Mouse (Mus musculus): ENCODE results near the gene Krt33b. TPM values are rescaled to one million over a fixed set of nuclear protein-coding genes. Genes with fewer than 3 reads are reported as not detected.

Gene Krt33b
- not detected in 2 replicates for polyA plus RNA-seq (2012; rRNA removed)

DNA sequence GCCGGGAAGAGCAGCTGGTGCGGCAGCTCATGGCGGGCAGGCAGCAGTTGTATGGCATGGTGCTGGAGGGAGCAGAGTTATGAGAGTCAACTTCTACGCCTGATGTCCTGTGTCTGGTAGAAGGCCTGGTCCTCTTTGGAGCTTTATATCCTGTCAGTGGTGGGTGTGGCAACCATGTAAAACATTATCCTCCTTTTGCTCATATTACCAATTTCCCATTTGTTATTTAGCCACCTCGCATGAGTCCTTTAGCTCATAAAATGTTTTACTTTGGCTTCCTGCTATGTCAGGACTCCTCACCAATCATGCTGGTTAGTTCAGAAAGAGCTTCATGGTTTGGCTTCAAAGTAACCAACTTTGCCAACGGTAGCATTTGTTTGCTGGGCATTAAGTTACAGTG, at the start of gene Krt33b:
TSS of gene Krt33b (minus strand) at position 101 of the 400 bp plus-strand sequence.

DNA sequence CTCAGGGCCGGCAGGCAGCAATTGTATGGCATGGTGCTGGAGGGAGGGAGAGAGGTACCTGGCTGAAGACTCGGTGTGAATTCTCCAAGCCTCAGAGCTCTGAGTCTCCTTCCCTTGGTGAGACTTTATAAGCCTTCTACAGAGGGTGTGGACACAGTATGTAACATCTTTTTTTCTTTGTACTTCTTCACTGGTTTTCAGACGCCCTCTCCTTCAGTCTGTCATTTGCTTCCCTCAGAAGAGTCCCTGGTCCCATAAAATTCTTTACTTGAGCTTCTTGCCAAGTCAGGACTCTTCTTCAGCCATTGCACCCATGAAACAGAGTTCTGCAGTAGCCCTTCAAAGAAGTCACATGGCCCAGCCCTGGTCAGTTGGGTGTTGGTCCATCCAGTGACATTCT, 20.8 kb upstream of the Krt33b start, which contains the start of gene Krt31:
TSS of gene Krt31 (minus strand) at position 101 of the 400 bp plus-strand sequence.

DNA sequence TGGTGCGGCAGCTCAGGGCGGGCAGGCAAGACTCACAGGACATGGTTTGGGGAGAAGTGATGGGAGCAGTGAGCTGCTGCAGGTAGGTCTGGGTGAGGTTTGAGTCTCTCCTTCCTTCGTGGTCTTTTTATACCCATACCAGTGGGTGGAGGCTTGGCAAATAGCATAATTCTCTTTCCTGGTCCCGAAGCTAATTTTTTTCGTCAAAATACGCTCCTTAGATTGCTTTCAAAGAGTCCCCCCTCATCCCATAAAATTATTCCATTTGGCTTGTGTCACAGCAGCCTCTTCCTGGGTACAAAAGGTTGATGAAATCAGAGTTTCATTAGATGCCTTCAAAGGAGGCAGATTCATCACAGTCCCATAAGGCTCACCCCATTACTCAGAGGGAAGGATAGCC, 11.8 kb upstream of the Krt33b start, which contains the start of gene Krt34:
TSS of gene Krt34 (minus strand) at position 101 of the 400 bp plus-strand sequence.

DNA sequence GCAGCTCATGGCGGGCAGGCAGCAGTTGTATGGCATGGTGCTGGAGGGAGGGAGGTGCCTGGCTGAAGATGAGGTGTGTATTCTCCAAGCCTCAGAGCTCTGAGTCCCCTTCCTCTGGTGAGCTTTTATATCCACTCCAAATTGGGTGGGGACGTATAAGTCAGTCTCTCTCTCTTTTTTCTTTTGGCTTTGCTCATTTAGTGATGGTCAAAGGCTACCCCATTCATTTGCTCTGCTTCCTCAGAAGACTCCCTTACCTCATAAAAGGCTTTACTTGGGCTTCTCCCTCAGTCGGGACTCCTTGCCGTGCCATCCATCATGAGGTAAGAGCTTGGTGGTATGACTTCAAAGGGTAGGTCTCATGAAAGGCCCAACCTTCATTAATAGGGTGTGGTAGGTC, 13.6 kb downstream of the Krt33b start, which contains the start of gene Krt33a:
TSS of gene Krt33a (minus strand) at position 101 of the 400 bp plus-strand sequence.

DNA sequence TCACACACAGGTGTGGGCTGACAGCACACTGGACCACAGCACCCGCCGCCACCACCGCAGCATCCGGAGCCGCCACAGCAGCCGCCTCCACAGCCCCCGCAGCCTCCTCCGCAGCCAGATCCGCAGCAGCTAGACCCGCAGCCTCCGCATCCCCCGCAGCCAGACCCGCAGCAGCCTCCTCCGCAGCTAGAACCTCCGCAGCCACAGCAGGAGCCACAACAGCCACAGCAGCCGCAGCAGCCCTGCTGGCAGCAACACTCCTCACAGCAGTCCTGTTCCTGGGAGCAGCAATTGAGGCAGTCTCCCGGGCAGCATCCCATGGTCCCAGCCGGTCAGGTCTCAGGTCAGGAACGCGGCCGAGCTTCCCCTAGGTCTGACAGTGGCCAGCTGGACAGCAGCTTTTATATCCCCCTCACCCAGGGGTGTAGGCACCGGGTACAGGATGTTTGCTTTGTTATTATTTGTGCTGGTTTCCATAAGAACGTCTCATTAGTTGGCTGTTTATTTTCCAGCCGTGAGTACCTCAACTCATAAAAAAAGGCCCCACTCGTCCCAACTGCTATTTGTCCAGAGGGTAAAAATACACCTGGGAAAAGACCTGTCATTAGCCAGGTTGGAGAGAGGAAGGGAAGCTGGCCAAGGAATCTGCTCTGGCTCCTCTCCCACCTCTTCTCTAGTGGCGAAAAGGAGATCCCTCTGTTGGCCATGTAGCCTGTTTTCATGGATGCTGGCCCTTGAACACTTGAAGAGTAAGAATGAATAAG, 35.9 kb downstream of the Krt33b start, which contains the start of gene Krtap17-1:
TSS of gene Krtap17-1 (minus strand) at position 375 of the 764 bp plus-strand sequence.

DNA sequence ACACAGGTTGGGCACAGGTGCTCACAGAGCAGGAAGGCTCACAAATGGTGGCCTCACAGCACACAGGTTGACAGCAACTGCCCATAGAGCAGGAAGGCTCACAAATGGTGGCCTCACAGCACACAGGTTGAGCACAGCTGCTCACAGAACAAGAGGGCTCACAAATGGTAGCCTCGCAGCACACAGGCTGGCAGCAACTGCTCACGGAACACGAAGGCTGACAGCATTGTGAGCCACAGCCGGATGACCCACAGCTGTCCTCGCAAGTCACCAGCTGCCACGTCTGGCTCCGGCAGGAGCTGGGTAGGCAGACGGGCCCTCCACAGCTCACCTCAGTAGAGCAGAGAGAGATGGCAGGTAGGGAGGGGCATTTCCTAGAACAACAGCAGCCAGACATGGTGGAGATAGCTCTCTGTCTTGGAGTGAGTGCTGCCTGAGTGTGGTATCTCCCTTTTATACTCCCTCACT, 43.5 kb downstream of the Krt33b start, which contains the start of gene Krtap16-1:
TSS of gene Krtap16-1 (minus strand) at position 418 of the 468 bp plus-strand sequence.

DNA sequence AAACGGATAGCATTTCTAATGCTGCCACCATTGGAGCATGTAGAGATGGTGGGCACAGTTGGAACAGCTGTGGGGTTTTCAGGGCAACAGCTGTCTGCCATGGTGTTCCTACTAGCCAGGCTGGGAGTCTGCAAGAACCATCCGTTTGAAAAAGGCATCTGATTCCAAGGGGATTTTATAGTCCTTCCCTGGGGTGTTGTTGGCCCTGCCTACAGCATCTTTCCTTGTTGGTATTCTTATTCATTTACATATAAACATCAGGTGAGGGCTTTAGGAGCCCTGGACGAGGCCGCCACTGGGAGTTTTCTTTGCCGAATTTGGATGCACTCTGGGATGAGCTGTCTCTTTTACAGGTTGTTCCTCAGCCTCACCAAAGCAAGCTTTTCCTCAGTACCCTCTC, 50.7 kb downstream of the Krt33b start, which contains the start of gene Krtap29-1:
TSS of gene Krtap29-1 (minus strand) at position 101 of the 400 bp plus-strand sequence.

Other genes starting within 250 kb of the Krt33b start
- gene Krtap4-8, start 249.2 kb downstream of the Krt33b start, polyA plus RNA-seq (2012; rRNA removed) = not detected in 2 replicates
- gene Krtap4-9, start 244.7 kb downstream of the Krt33b start, polyA plus RNA-seq (2012; rRNA removed) = not detected in 2 replicates
- not detected in 2 replicates for gene Gm11596, start 236.4 kb downstream of the Krt33b start, polyA plus RNA-seq (2012; rRNA removed)
- 0.33 TPM in 1 of 2 replicates, not detected in the other for gene Gm11569, start 230.9 kb downstream of the Krt33b start, polyA plus RNA-seq (2012; rRNA removed)
- not detected in 2 replicates for gene Gm11554, start 225.4 kb downstream of the Krt33b start, polyA plus RNA-seq (2012; rRNA removed)
- gene Krtap4-13, start 220.0 kb downstream of the Krt33b start, polyA plus RNA-seq (2012; rRNA removed) = not detected in 2 replicates
- gene Gm11564, start 214.2 kb downstream of the Krt33b start, polyA plus RNA-seq (2012; rRNA removed) = not detected in 2 replicates
- gene 2300003K06Rik, start 191.8 kb downstream of the Krt33b start, polyA plus RNA-seq (2012; rRNA removed) = not detected in 2 replicates
- 0.13 TPM in 1 of 2 replicates, not detected in the other for gene Krtap4-16, start 178.3 kb downstream of the Krt33b start, polyA plus RNA-seq (2012; rRNA removed)
- gene Gm11568, start 172.0 kb downstream of the Krt33b start, polyA plus RNA-seq (2012; rRNA removed) = not detected in 2 replicates
- gene Gm11559, start 165.4 kb downstream of the Krt33b start, polyA plus RNA-seq (2012; rRNA removed) = not detected in 2 replicates
- gene Krtap9-1, start 156.5 kb downstream of the Krt33b start, polyA plus RNA-seq (2012; rRNA removed) = not detected in 2 replicates
- not detected in 2 replicates for gene Gm11567, start 150.7 kb downstream of the Krt33b start, polyA plus RNA-seq (2012; rRNA removed)
- gene Krtap31-1, start 121.9 kb downstream of the Krt33b start, polyA plus RNA-seq (2012; rRNA removed) = not detected in 2 replicates
- not detected in 2 replicates for gene Gm11565, start 115.1 kb downstream of the Krt33b start, polyA plus RNA-seq (2012; rRNA removed)
- not detected in 2 replicates for gene Krtap31-2, start 93.6 kb downstream of the Krt33b start, polyA plus RNA-seq (2012; rRNA removed)
- gene Krtap9-5, start 81.4 kb downstream of the Krt33b start, polyA plus RNA-seq (2012; rRNA removed) = not detected in 2 replicates
- gene Krtap29-1, start 50.8 kb downstream of the Krt33b start, polyA plus RNA-seq (2012; rRNA removed) = not detected in 2 replicates
- gene Krtap16-1, start 43.3 kb downstream of the Krt33b start, polyA plus RNA-seq (2012; rRNA removed) = not detected in 2 replicates
- gene Krtap17-1, start 35.9 kb downstream of the Krt33b start, polyA plus RNA-seq (2012; rRNA removed) = 0.32 TPM in 1 of 2 replicates, not detected in the other
- gene Krt33a, start 13.7 kb downstream of the Krt33b start, polyA plus RNA-seq (2012; rRNA removed) = not detected in 2 replicates
- not detected in 2 replicates for gene Krt34, start 11.7 kb upstream of the Krt33b start, polyA plus RNA-seq (2012; rRNA removed)
- gene Krt31, start 20.7 kb upstream of the Krt33b start, polyA plus RNA-seq (2012; rRNA removed) = not detected in 2 replicates
- gene Krt32, start 58.4 kb upstream of the Krt33b start, polyA plus RNA-seq (2012; rRNA removed) = not detected in 2 replicates
- not detected in 2 replicates for gene Krt35, start 66.4 kb upstream of the Krt33b start, polyA plus RNA-seq (2012; rRNA removed)
- gene Krt36, start 75.8 kb upstream of the Krt33b start, polyA plus RNA-seq (2012; rRNA removed) = 0.98 and 1.9 TPM in 2 replicates
- 0.08 and 0.31 TPM in 2 replicates for gene Krt13, start 91.7 kb upstream of the Krt33b start, polyA plus RNA-seq (2012; rRNA removed)
- gene Krt15, start 106.1 kb upstream of the Krt33b start, polyA plus RNA-seq (2012; rRNA removed) = 0.41 and 0.70 TPM in 2 replicates
- gene Krt19, start 118.8 kb upstream of the Krt33b start, polyA plus RNA-seq (2012; rRNA removed) = 4,854 and 4,867 TPM in 2 replicates
- gene Krt9, start 163.4 kb upstream of the Krt33b start, polyA plus RNA-seq (2012; rRNA removed) = not detected in 2 replicates
- gene Krt14, start 177.7 kb upstream of the Krt33b start, polyA plus RNA-seq (2012; rRNA removed) = 1.2 and 1.8 TPM in 2 replicates
- 0.43 TPM in 1 of 2 replicates, not detected in the other for gene Krt16, start 219.0 kb upstream of the Krt33b start, polyA plus RNA-seq (2012; rRNA removed)
- gene Krt17, start 231.2 kb upstream of the Krt33b start, polyA plus RNA-seq (2012; rRNA removed) = 15.9 and 16.8 TPM in 2 replicates
- 0.14 TPM in 1 of 2 replicates, not detected in the other for gene Krt42, start 240.0 kb upstream of the Krt33b start, polyA plus RNA-seq (2012; rRNA removed)